Mouse (Mus musculus) retina, adult 2 months (tissue): ENCODE results near the gene 1700008O03Rik.
A peak's percentile ranks its signal among the peaks of the same experiment; 100 is the strongest.

Experiments used
- DNase-seq: peaks from one replicate; pipeline ENCODE4 v3.0.0-alpha.2; 2012; ENCODE audit warnings: low read depth, low spot score

1700008O03Rik gene

DNA sequence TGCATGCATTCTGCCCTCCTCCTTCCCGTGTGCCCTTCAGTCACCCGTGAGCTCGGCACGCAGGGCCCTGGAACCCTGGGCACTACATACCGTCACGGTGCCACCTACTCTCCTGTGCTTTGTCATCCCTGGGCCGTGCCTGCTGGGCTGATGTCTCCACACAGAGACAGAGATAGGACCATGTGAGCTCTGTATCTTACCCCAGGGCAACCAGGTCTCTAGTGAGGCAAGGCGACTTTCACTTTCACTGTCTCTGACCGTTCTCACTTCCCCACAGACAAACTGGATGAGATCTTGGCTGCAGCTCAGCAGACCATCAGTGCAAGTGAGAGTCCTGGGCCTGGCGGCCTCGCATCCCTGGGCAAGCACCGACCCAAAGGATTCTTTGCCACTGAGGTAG is 41.0 kb downstream of the 1700008O03Rik start:
- DNase-seq: no peak

DNA sequence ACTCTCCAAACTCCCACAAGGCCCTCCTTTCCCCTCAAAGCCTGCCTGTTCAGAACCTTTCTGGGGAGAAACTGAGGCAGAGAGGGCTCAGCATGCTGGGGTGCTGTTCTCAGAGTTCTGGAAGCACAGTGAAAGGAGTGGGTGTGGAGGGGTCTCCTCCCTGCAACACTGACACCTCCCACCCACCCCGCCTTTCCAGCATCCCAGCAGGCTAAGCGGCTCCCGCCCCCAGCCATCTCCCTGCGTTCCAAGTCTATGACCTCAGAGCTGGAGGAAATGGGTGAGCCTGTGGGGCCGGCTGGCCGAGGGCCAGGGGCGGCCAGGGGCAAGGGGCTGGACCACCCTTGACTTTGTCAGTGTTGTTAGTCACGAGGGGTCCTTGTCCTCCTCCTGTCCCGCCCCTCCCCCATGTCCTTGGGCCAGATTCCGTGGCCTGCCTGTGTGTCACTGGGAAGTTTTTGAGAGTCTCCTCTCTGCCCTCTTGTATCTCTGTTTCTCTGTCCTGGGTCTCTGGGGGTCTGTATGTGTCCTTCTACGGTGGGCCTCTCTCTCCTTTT is 42.1 kb downstream of the 1700008O03Rik start:
- DNase-seq: no peak

- no peak for DNase-seq
These were observed 43.9 kb downstream of the 1700008O03Rik start for GRCm38 (mm10) chr7:44341714-44342113.

- no peak for DNase-seq
These were observed 44.5 kb downstream of the 1700008O03Rik start for GRCm38 (mm10) chr7:44341119-44341518.

GRCm38 (mm10) chr7:44340226-44340625 is 45.4 kb downstream of the 1700008O03Rik start:
- DNase-seq: no peak

DNA sequence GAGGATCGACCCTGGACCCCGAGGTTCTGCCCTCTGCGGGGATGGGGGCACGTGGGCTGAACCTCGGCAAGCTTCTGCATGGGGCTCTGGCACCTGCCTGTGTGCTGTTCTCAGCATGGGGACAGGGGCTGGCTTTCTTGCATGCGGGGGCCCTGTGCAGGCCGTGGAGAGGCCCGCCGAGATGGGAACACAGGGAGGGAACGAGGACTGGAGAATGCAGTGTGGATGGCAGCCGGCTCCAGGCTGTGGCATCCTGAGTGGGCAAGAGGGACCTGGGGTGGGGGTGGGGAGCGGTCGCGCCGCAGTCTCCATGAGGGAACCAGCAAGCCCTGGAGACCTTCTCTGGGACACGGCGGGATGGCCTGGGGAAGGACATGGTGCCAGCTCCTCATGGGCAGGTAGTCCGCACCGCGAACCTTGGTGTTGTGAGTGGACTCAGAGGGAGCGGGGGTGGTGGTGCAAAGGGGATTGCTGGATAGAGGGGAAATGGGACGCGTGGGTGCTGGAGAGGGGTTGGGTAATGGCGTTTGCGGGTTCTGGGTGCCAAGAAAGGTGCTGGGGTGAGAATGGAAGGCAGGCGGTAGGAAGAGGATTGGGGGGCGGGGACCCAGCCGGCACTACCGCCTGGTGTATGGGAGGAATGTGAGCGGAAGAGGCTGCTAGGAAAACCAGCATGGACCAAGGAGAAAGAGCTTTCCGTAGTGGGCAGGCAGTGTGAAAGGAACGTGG is 48.3 kb downstream of the 1700008O03Rik start:
- no peak for DNase-seq

GRCm38 (mm10) chr7:44336046-44337021 is 49.3 kb downstream of the 1700008O03Rik start:
- DNase-seq: no peak

DNA sequence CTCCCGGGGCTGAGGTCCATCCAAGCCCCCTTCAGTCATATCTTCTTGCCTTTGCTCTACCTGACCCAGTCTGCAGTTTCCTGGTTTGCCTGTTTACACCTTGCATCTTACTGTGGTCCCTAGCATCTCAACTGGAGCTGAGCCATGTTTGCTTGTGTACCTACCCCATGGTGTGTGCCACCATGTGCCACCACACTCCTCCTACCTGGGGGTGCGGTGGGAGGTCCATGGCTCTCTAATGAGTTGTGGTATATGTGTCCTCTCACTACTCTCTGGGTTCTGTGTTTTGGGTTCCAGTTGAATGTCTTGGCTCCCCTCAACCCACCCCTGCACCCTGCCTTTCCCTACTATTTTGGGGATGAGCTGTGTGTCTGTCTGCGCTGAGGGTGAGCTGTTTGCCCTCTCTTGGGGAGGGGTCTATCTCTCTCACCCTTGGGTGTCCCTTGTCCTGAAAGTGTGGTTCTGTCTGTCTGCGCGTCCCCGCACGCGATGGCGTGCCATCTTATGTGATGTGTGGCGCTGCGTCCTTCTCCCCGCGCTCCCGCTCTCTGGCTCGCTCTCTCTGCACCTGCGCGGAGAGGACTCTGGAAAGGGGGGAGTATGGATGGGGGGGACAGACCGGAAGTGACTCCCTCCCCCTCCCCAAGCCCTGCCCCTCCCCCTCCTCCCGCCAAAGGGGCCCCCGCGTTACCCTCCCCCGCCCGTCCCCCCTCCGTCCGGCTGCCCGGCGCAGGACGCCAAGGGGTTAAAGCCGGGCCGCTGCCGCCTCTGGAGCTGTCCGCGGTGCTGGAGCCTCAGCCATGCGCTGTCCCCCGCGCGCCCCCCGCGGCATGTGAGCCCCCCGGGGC is 50.4 kb downstream of the 1700008O03Rik start:
- DNase-seq: peak; percentile 43

DNA sequence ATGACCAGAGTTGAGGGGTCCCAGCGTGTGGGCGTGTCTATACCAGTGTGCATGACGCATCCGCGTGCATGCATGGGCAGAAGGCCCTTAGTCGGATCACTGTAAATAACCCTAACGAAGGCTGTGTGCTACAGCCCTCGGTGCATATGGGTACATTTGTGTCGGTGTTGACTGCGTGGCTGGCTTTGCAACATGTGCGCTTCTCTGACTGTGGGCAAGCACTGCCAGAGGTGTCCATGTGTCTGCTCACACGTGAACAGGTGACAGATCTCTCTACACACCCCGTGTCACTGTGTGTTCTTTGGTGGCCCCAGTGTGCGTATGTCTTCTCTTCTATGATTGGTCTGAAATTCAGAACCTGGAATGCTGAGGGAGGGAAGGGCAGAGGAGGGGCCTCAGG is 51.5 kb downstream of the 1700008O03Rik start:
- no peak for DNase-seq

GRCm38 (mm10) chr7:44332336-44332735 is 53.3 kb downstream of the 1700008O03Rik start:
- no peak for DNase-seq

DNA sequence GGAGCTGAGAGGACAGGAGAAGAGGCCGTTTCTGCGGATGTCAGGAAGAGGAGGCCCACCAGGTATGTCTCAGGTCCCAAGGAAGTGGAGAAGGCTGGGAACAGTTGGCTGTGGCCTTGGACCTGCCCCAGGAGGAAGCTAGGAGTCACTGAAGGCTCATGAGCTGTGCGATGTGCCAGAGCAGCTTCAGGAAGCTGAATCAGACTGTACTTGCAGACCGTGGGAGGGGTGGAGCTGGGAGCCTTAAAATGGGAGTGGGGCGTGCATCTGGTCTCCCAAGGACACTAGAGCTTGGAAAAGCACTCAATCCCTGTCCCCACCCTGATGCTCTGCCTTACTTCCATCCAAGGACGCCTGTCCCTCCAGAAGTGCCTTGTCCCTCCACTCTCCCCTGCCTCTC is 59.0 kb downstream of the 1700008O03Rik start:
- no peak for DNase-seq

- no peak for DNase-seq
These were observed 63.3 kb downstream of the 1700008O03Rik start for GRCm38 (mm10) chr7:44322290-44322689.

- no peak for DNase-seq
These were observed 64.7 kb downstream of the 1700008O03Rik start for GRCm38 (mm10) chr7:44320886-44321285.

DNA sequence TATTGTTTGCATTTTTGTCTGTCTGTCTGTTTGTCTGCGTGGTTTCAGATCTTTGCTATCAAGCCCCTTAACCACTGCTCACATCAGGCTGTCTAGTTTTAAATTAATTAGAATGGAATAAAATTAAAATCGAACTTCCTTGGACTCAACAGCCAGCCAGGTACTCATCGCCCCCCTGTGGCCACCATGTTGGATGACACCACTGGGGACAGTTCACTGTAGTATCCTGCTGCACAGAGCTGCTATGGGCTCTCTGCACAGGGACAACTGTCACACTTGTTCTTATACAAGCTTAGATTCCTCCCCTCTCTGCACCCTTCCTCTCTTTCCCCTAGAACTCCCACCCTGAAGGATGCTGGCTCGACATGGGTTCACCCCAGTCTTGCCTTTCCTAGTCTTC is 67.7 kb downstream of the 1700008O03Rik start:
- DNase-seq: no peak

- no peak for DNase-seq
These were observed 73.1 kb downstream of the 1700008O03Rik start for GRCm38 (mm10) chr7:44312484-44312883.

- DNase-seq: no peak
These were observed 73.8 kb downstream of the 1700008O03Rik start for GRCm38 (mm10) chr7:44311713-44312304.

- DNase-seq: no peak
These were observed 74.5 kb downstream of the 1700008O03Rik start for GRCm38 (mm10) chr7:44310878-44311712.

DNA sequence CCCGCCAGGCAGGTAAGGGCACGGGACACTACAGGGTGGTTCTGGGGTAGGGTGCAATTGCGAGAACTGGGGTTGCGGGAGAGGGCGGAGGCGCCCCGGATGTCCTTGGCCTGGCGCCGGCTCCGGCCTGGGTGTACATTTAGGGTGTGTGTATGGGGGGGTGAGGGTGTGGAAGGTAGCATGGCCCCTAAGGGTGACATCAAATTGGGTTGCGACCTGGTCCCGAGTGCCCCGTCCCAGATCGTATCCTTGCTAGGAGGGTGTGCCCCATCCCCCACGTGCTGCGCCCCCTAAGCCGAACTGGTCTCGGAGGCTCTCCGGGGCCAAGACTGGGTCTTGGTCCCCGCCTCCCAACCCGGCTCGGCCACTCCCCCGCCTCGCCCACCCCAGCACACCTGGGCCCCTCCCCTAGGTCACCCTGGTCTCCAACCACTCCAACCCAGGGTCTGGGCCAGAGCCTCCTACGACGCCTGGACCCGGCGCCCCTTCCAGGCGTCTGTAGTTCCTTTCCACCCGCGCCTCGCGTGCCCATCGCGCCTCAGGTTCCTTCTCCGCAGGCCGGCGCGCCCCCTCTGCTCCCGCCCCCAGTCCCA is 75.2 kb downstream of the 1700008O03Rik start:
- no peak for DNase-seq
